Mouse (Mus musculus) kidney, postnatal 0 days (tissue): ENCODE data around the gene Col20a1. TPM values are rescaled to one million over a fixed set of nuclear protein-coding genes. Genes with fewer than 3 reads are reported as not detected.

Experiments used
- ATAC-seq: fragments of 200-750 bp; cut with Nextera tagmentation; replicated peaks from 2 replicates; pipeline ENCODE4 v1.8.0; 2017; ENCODE audit warnings: low read depth, moderate number of reproducible peaks, moderate TSS enrichment, moderate library complexity; ENCODE audit not compliant: low FRiP score
- DNase-seq: peaks from one replicate; pipeline ENCODE4 v3.0.0-alpha.2; 2016; ENCODE audit warnings: low spot score
- H3K27ac ChIP-seq: fragments of 300-500 bp; sonication (generic); 2 replicates; pipeline ENCODE4 v1.5.1; 2014; ENCODE audit warnings: mild to moderate bottlenecking
- H3K27me3 ChIP-seq: fragments of 300-500 bp; sonication (generic); 2 replicates; pipeline ENCODE4 v1.6.1; 2014; ENCODE audit warnings: low read length, mixed read lengths; ENCODE audit not compliant: insufficient read depth
- H3K36me3 ChIP-seq: fragments of 300-500 bp; sonication (generic); 2 replicates; pipeline ENCODE4 v1.6.1; 2014; ENCODE audit warnings: low read length, mixed read lengths; ENCODE audit not compliant: insufficient read depth
- H3K4me1 ChIP-seq: fragments of 300-500 bp; sonication (generic); replicated peaks from 2 replicates; pipeline ENCODE4 v1.6.1; 2014; ENCODE audit warnings: antibody characterized with exemption, low read length, mixed read lengths; ENCODE audit not compliant: insufficient read depth
- H3K4me2 ChIP-seq: fragments of 300-500 bp; sonication (generic); 2 replicates; pipeline ENCODE4 v1.6.1; 2014; ENCODE audit warnings: mild to moderate bottlenecking, low read length, moderate library complexity, mixed read lengths
- H3K4me3 ChIP-seq: fragments of 300-500 bp; sonication (generic); replicated peaks from 2 replicates; pipeline ENCODE4 v1.5.1; 2014; ENCODE audit warnings: low read depth, low read length
- H3K9ac ChIP-seq: fragments of 300-500 bp; sonication (generic); 2 replicates; pipeline ENCODE4 v1.6.1; 2014; ENCODE audit warnings: low read depth, low read length
- H3K9me3 ChIP-seq: fragments of 300-500 bp; sonication (generic); replicated peaks from 2 replicates; pipeline ENCODE4 v1.6.1; 2016; ENCODE audit warnings: low read length, inconsistent platforms, mixed read lengths
- CTCF ChIP-seq: IDR thresholded peaks from 2 replicates; pipeline ENCODE4 v1.5.1; 2016; ENCODE audit warnings: antibody characterized with exemption, low read depth, mild to moderate bottlenecking, moderate library complexity
- WGBS: fragments of 180-500 bp; shearing (Covaris S2); extraction: QIAGEN DNeasy Blood & Tissue Kit; methylation state at CpG from one replicate; pipeline ENCODE4 v1.1.7; 2014; 5-methylcytosine and 5-hydroxymethylcytosine counted together
- polyA plus RNA-seq: library from polyadenylated mRNA; unstranded; fragments of >200 nt; fragmentation: Nextera tagmentation; extraction: Ambion mirVana; gene quantifications from 2 replicates; pipeline ENCODE4 v1.2.1, GENCODE M21; 2015

The Col20a1 gene
- polyA plus RNA-seq, 1 experiment from 2014 or later = 0.34 TPM

GRCm38 (mm10) chr2:181038644-181039355, 52.5 kb downstream of the Col20a1 start:
- no peaks in the 10 kb centered on the region for H3K9me3 ChIP-seq
- H3K27me3 ChIP-seq = 0 out of 2 replicates have a peak, but pooled peaks cover 10% of the 10 kb centered on the region
- DNase-seq = peak; percentile 25
- 0 out of 2 replicates have a peak, but pooled peaks have one; percentile 12 for ATAC-seq
- no peak overlapping the region for H3K27ac ChIP-seq
- peak overlapping the region; percentile 55 for H3K4me3 ChIP-seq
- H3K9ac ChIP-seq = peak overlapping the region; percentile 49; the same call in 1 of the 2 replicates
- H3K36me3 ChIP-seq = no peaks in the 10 kb centered on the region
- TF ChIP-seq CTCF = no peak
- peak overlapping the region; percentile 96 for H3K4me2 ChIP-seq
- H3K4me1 ChIP-seq = peaks cover 13% of the 10 kb centered on the region
- under 1% methylated on average over 55 of the region's 63 CpGs for WGBS

- Histone ChIP-seq H3K27me3 (0 out of 2 replicates have a peak, but pooled peaks cover 10% of the 10 kb centered on the region), H3K4me2 (peak overlapping the region; percentile 96), H3K4me1 (peaks cover 15% of the 10 kb centered on the region), H3K9ac (peak overlapping the region; percentile 49; the same call in 1 of the 2 replicates), H3K9me3 (no peaks in the 10 kb centered on the region), H3K4me3 (peak overlapping the region; percentile 55), H3K27ac (no peak overlapping the region), H3K36me3 (no peaks in the 10 kb centered on the region)
- under 1% methylated on average over 16 of the region's 16 CpGs for WGBS
- TF ChIP-seq CTCF = no peak
- no peak for ATAC-seq
- no peak for DNase-seq
Measured at GRCm38 (mm10) chr2:181039356-181039680, 53.0 kb downstream of the Col20a1 start.

DNA sequence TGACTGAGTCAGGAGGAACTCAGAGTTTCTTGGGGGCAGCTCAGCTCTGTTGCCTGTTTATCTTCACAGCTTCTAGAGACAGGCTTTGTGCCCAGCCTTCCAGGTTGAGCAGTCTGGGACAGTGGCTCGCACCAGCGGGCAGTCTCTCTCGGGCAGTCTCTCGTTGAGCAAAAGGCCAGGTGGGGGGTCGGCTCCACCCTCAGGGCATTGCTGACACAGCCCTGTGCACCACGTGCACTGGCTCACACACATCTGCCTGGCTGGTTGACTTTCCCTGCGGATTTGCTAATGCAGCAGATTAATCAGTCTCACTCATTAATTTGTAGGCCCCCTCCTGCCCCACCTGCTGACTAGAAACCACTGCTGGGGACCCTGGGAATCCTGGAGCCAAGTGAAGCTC, 55.6 kb downstream of the Col20a1 start:
- Histone ChIP-seq H3K9ac (no peak overlapping the region), H3K9me3 (no peaks in the 10 kb centered on the region), H3K36me3 (no peaks in the 10 kb centered on the region), H3K4me1 (peaks cover 15% of the 10 kb centered on the region), H3K27ac (peak overlapping the region; percentile 31; the same call in 1 of the 2 replicates), H3K4me2 (no peak overlapping the region), H3K4me3 (no peak overlapping the region), H3K27me3 (0 out of 2 replicates have a peak, but pooled peaks cover 10% of the 10 kb centered on the region)
- WGBS = 9% methylated on average over 7 of the region's 7 CpGs
- DNase-seq = no peak
- ATAC-seq = peak; percentile 79
- TF ChIP-seq CTCF = no peak

GRCm38 (mm10) chr2:181042376-181042775, 56.0 kb downstream of the Col20a1 start:
- peaks cover 15% of the 10 kb centered on the region for H3K4me1 ChIP-seq
- peak; percentile 50 for ATAC-seq
- H3K36me3 ChIP-seq = no peaks in the 10 kb centered on the region
- TF ChIP-seq CTCF = no peak
- DNase-seq = no peak
- H3K27ac ChIP-seq = peak overlapping the region; percentile 31; the same call in 1 of the 2 replicates
- H3K4me2 ChIP-seq = no peak overlapping the region
- H3K9me3 ChIP-seq = no peaks in the 10 kb centered on the region
- no peak overlapping the region for H3K9ac ChIP-seq
- H3K27me3 ChIP-seq = 0 out of 2 replicates have a peak, but pooled peaks cover 10% of the 10 kb centered on the region
- no peak overlapping the region for H3K4me3 ChIP-seq

GRCm38 (mm10) chr2:181043437-181043836, 57.1 kb downstream of the Col20a1 start, which contains the start of gene Chrna4:
Gene Chrna4 (minus strand): TSS chr2:181043546.
- peak within 1 kb of the TSS; percentile 31; the same call in 1 of the 2 replicates for H3K27ac ChIP-seq
- WGBS = 50% methylated on average over 3 of the region's 3 CpGs
- no peak for TF ChIP-seq CTCF

GRCm38 (mm10) chr2:181044001-181044400, 57.7 kb downstream of the Col20a1 start:
- no peak for TF ChIP-seq CTCF
- H3K4me2 ChIP-seq = no peak overlapping the region
- H3K4me3 ChIP-seq = no peak overlapping the region
- no peak for DNase-seq
- 18% methylated on average over 3 of the region's 3 CpGs for WGBS
- H3K9ac ChIP-seq = no peak overlapping the region
- no peaks in the 10 kb centered on the region for H3K9me3 ChIP-seq
- H3K27ac ChIP-seq = no peak overlapping the region; the same call in 1 of the 2 replicates
- H3K36me3 ChIP-seq = no peaks in the 10 kb centered on the region
- H3K4me1 ChIP-seq = peaks cover 14% of the 10 kb centered on the region
- 0 out of 2 replicates have a peak, but pooled peaks cover 10% of the 10 kb centered on the region for H3K27me3 ChIP-seq
- ATAC-seq = no peak

More at GRCm38 (mm10) chr2:181043437-181043836, 57.1 kb downstream of the Col20a1 start, which contains the start of gene Chrna4:
- H3K4me2 ChIP-seq = no peak within 1 kb of the TSS
- no peak within 1 kb of the TSS for H3K4me3 ChIP-seq
- no peaks in the 10 kb centered on the region for H3K9me3 ChIP-seq
- ATAC-seq = no peak
- H3K4me1 ChIP-seq = peaks cover 15% of the 10 kb centered on the region
- DNase-seq = peak; percentile 33
- H3K27me3 ChIP-seq = 0 out of 2 replicates have a peak, but pooled peaks cover 10% of the 10 kb centered on the region
- H3K9ac ChIP-seq = no peak within 1 kb of the TSS
- no peaks in the 10 kb centered on the region for H3K36me3 ChIP-seq
